Comparison of ENCODE assay signal across 8 mouse cellular contexts in the genomic region with DNA sequence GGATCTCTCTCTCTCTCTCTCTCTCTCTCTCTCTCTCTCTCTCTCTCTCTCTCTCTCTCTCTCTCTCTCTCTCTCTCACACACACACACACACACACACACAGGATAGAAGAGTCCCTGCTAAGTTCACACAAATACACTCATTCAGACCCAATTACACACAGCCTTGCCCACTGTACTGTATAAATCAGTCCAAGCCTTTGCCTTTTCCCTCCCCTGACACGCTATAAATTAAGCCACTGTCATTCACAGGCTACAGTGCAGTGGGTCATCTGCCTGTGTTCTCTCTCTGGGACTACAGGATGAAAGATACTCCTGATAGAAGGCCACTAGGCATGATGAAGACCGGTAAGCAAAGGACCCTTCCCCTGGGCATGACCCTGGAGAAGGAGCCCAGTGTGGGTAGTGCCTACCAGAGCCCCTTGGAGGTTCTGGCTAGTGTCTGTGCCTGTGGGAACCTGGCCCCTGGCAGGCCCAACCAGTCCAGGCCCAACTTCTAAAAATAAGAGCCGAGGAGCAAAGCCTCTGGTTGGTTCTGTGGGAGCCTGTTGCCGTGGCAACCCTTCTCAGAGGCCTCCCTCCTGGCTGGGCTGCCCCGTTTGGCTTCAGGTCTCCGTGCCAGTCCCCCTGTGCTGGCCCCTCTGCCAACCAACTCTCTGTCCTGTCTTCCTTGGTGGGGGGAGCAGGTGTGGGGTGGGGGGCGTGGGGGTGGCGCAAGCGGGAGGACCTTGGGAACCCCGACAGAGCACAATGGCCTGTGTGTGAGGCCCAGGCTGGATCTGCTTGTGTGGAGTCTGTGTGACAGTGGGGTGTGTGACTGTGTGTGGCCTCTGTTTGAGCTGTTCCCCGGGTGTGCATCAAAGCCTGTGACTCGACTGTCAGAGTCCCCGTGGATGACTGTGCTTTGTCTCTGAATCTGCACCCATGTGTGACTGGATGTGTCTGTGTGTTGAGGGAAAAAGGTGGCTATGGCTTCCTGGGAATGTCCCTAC. TPM values are rescaled to one million over a fixed set of nuclear protein-coding genes. Genes with fewer than 3 reads are reported as not detected.
DNase-seq lines count a peak whose midpoint lies in the region; ATAC-seq lines count a peak whose summit lies in the region.

No protein-coding gene starts in this region.

- H3K9ac ChIP-seq in heart, embryonic 12.5 days: no peak overlapping the region
- H3K9ac ChIP-seq in hindbrain, embryonic 14.5 days: 0 out of 2 replicates have a peak overlapping the region, but pooled peaks have one; percentile 3
- peak overlapping the region; percentile 7 for H3K9ac ChIP-seq in midbrain, embryonic 12.5 days (replicated peaks)

- 0 out of 2 replicates have a peak overlapping the region, but pooled peaks have one; percentile 11 for H3K4me2 ChIP-seq in heart, embryonic 12.5 days
- peak overlapping the region; percentile 18 for H3K4me2 ChIP-seq in hindbrain, embryonic 14.5 days (replicated peaks)
- peak overlapping the region; percentile 40 for H3K4me2 ChIP-seq in midbrain, embryonic 12.5 days (replicated peaks)

- peak; percentile 16; the same call in 1 of the 2 replicates for ATAC-seq in heart, embryonic 12.5 days (ENCODE audit: insufficient number of reproducible peaks, low FRiP score)
- ATAC-seq in hindbrain, embryonic 14.5 days (ENCODE audit: low FRiP score): peak; percentile 83
- peak; percentile 78 for ATAC-seq in midbrain, embryonic 12.5 days (ENCODE audit: low FRiP score, low read depth)

- H3K27me3 ChIP-seq in heart, embryonic 12.5 days (replicated peaks): peaks cover 34% of the 10 kb centered on the region; the same call in 1 of the 2 replicates
- H3K27me3 ChIP-seq in hindbrain, embryonic 14.5 days (ENCODE audit: control insufficient read depth, insufficient read depth, low read length): no peaks in the 10 kb centered on the region
- H3K27me3 ChIP-seq in midbrain, embryonic 12.5 days: peaks cover 33% of the 10 kb centered on the region

- no peak overlapping the region for H3K27ac ChIP-seq in heart, embryonic 12.5 days (ENCODE audit: poor library complexity, severe bottlenecking)
- peak overlapping the region; percentile 84 for H3K27ac ChIP-seq in hindbrain, embryonic 14.5 days
- peak overlapping the region; percentile 86 for H3K27ac ChIP-seq in midbrain, embryonic 12.5 days (replicated peaks)

- H3K9me3 ChIP-seq in heart, embryonic 12.5 days (replicated peaks): no peaks in the 10 kb centered on the region
- no peaks in the 10 kb centered on the region for H3K9me3 ChIP-seq in hindbrain, embryonic 14.5 days (ENCODE audit: control insufficient read depth, low read length)
- H3K9me3 ChIP-seq in midbrain, embryonic 12.5 days: no peaks in the 10 kb centered on the region

- H3K4me1 ChIP-seq in heart, embryonic 12.5 days (replicated peaks): peaks cover 42% of the 10 kb centered on the region
- H3K4me1 ChIP-seq in hindbrain, embryonic 14.5 days (replicated peaks; ENCODE audit: control insufficient read depth, insufficient read depth, low read length): peaks cover 32% of the 10 kb centered on the region
- H3K4me1 ChIP-seq in midbrain, embryonic 12.5 days: peaks cover 55% of the 10 kb centered on the region

- 40% methylated on average over 13 of the region's 13 CpGs for WGBS in heart, embryonic 12.5 days
- WGBS in hindbrain, embryonic 14.5 days: 10% methylated on average over 13 of the region's 13 CpGs
- WGBS in midbrain, embryonic 12.5 days: 18% methylated on average over 13 of the region's 13 CpGs

- no peak overlapping the region for H3K4me3 ChIP-seq in heart, embryonic 12.5 days
- H3K4me3 ChIP-seq in hindbrain, embryonic 14.5 days (replicated peaks; ENCODE audit: low read length): no peak overlapping the region
- no peak overlapping the region for H3K4me3 ChIP-seq in midbrain, embryonic 12.5 days

- no peaks in the 10 kb centered on the region for H3K36me3 ChIP-seq in heart, embryonic 12.5 days
- no peaks in the 10 kb centered on the region for H3K36me3 ChIP-seq in hindbrain, embryonic 14.5 days (replicated peaks; ENCODE audit: control insufficient read depth, insufficient read depth)
- H3K36me3 ChIP-seq in midbrain, embryonic 12.5 days: no peaks in the 10 kb centered on the region

- DNase-seq in heart, adult 18-20 months: no peak
- DNase-seq in embryo, embryonic 10.5 days (ENCODE audit: low spot score): peak; percentile 77
- peak; percentile 63 for DNase-seq in hindbrain, embryonic 14.5 days (ENCODE audit: low spot score)
- no peak for DNase-seq in thymus, postnatal 10 days (ENCODE audit: low spot score in 2 of 2)
- no peak for DNase-seq in liver
- DNase-seq in heart, adult 11 months: no peak

RNA-seq across cellular contexts. Expression of a gene that starts 17.4 kb away (rescaled TPM):
- 2.6 and 2.7 TPM in 2 replicates for polyA plus RNA-seq in heart, embryonic 12.5 days (2016; fragmentation: Nextera tagmentation; extraction: Ambion mirVana)
- total RNA-seq in heart, adult 18-20 months (2021): 1 to 10 TPM; 2.1 to 2.4 TPM
- 16.9 and 19.0 TPM in 2 replicates for polyA plus RNA-seq in hindbrain, embryonic 14.5 days (2014; fragmentation: Nextera tagmentation; extraction: Ambion mirVana)
- 7.4 and 9.8 TPM in 2 replicates for polyA plus RNA-seq in midbrain, embryonic 12.5 days (2016; fragmentation: Nextera tagmentation; extraction: Ambion mirVana)

RNA-seq across cellular contexts. Expression of a gene that starts 38.3 kb away (rescaled TPM):
- 0.33 and 0.36 TPM in 2 replicates for polyA plus RNA-seq in heart, embryonic 12.5 days (2016; fragmentation: Nextera tagmentation; extraction: Ambion mirVana)
- not detected for total RNA-seq in heart, adult 18-20 months (2021)
- polyA plus RNA-seq in hindbrain, embryonic 14.5 days (2014; fragmentation: Nextera tagmentation; extraction: Ambion mirVana): not detected in 2 replicates
- not detected in 2 replicates for polyA plus RNA-seq in midbrain, embryonic 12.5 days (2016; fragmentation: Nextera tagmentation; extraction: Ambion mirVana)

Comparison
In these comparisons a context has a peak if more than half of its experiments do, and no peak if none do; other contexts are left out.
1. ATAC-seq: peak in every context shown above with its lines; median percentile 83 in hindbrain, embryonic 14.5 days; 78 in midbrain, embryonic 12.5 days; 16 in heart, embryonic 12.5 days.
2. DNase-seq: peak in embryo, embryonic 10.5 days (single experiment) and hindbrain, embryonic 14.5 days (single experiment); none in heart, adult 18-20 months (0 of 2), thymus, postnatal 10 days (0 of 2), liver (single experiment) and heart, adult 11 months (single experiment).
3. Peak in every context shown above with its lines, with median percentiles within 50 percentile points of each other: H3K4me2 ChIP-seq.